Mouse (Mus musculus) kidney, postnatal 14 days (tissue): ENCODE data around the gene Hyou1.
"Not testable (repeated sequence)": the region's sequence is repeated elsewhere in the genome, so short reads cannot be mapped to it uniquely, and the experiment has no call there.

Experiments used
- DNase-seq: peaks from one replicate; pipeline ENCODE4 v3.0.0; 2022; ENCODE audit warnings: mixed read lengths

The Hyou1 gene

DNA sequence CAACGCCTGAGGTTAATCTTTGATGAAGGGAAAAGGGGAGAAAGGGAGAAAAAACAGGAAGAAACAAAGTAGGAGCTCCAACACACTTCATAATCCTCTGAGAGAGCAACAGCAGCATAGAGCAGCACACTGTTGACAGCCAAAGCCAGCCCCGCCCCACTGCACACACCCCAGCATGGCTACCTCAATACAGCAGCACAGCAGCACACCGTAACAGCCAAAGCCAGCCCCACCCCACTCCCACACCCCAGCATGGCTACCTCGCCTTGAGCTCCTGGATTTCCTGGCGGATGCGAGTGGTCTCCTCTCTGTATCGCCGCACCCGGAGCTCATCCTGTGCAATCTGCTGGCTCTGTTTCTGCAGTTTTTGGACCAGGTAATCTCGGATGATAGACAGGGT, 27.0 kb upstream of the Hyou1 start:
- no peak for DNase-seq

- no peak for DNase-seq
Observed at GRCm38 (mm10) chr9:44353142-44353541, 26.1 kb upstream of the Hyou1 start.

GRCm38 (mm10) chr9:44357207-44357606, 22.1 kb upstream of the Hyou1 start:
- peak; percentile 30 for DNase-seq

DNA sequence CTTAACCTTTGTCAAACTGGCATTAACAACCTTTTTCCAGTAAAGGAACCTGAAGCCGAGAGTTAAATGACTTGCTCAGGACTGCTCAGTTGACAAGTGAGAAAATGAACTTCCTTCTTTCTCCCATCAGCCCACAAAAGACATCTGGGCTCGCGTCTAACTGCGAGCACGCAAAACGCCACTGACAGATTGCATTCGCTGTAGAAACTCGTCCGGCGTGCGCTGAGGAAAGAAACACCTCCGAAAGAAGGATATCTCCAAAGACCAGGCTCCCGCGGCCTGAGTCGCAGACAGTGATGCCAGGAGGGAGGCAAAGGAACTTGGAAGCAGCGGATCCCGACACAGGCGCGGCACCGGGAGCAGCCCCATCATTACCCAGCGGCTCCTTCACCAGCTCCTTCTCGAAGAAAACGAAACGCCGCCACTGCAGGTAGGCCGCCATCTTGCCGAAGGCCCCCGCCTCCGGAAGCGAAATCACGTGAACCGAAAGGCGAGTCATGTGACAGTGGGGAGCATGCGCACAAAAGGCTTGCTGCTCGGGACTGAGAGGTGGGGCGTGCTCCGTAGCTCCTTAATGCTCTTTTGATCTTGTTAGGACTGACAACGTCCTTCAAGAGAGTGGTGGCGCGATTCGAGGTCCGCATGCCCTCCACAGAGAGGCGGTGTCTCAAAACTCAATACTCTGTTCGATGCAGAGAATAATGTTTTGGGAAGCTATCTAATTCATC, 17.9 kb upstream of the Hyou1 start, which contains the start of gene Vps11:
TSS of gene Vps11 (minus strand) at position 481 of the 728 bp plus-strand sequence.
- DNase-seq = peak; percentile 97

DNA sequence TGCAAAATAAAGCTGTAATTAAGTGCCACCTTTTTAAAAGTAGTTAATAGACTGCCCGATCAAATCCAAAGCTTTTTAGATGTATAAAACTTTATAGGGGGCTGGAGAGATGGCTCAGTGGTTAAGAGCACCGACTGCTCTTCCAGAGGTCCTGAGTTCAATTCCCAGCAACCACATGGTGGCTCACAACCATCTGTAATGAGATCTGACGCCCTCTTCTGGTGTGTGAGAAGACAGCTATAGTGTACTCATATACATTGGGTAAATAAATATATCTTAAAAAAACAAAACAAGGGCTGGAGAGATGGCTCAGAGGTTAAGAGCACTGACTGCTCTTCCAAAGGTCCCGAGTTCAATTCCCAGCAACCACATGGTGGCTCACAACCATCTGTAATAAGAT, 17.4 kb upstream of the Hyou1 start:
- DNase-seq = not testable (repeated sequence)

DNA sequence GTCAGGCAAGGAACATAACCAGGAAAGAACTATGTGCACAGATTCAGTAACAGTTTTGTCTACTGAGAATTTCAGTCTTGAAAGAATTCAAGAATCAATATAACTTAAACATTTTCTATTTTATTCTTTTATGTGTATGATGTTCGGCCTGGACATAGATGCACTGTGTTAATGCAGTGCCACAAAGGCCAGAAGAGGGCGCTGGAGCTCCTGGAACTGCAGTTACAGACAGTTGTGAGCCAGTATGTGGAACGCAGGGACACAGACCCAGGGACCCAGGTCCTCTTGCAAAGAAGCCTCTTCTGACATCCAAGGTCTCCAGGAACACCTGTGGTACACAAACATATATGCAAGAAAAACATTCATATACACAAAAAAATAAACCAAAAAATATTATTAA, 14.8 kb upstream of the Hyou1 start:
- DNase-seq = peak; percentile 17

GRCm38 (mm10) chr9:44373386-44373785, 5.9 kb upstream of the Hyou1 start:
- no peak for DNase-seq

DNA sequence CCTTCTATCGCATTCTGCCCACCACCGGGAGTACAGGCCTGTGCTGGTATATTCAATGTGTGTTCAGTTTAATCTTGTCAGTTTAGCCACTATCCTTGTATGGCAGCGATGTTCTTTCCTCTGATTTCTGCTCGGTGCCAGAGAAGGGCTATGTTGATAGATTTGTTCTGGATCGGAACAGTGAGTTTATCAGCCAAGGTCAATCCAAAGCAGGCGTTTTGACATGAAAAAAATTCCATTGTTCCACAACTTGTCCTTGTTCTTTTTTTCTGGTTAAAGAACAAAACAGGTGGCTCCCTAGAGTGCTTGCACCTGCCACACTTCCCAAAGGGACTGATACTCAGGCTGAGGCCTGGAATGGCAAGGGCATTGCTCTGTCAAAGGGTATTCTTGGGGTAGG, 3.1 kb upstream of the Hyou1 start:
- DNase-seq = no peak

GRCm38 (mm10) chr9:44377335-44377734, 2.0 kb upstream of the Hyou1 start:
- not testable (repeated sequence) for DNase-seq

DNA sequence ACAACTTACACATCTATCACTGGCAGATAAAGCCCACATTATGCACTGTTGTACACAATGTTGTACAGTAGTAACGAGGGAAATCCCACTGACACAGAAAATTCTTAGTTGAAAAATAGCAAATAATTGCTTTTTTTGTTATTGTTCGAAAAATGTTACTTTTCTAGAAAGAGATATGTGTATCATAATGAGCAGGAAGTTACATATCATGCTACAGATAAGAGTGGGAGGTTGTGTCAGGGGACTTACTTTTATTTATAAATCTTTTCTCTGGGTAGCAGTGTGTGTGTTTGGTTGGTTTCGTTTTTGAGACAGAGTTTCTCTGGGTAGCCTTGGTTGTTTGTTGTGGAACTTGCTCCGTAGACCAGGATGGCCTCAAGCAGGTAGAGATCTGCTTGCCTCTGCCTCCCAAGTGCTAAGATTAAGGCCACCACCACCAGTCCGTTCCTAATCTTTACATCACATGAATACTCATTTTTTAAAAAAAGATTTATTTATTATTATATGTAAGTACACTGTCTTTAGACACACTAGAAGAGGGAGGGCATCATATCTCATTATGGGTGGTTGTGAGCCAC, 1.0 kb upstream of the Hyou1 start:
- DNase-seq = no peak

GRCm38 (mm10) chr9:44379862-44380261, 572 bp downstream of the Hyou1 start:
- no peak for DNase-seq

DNA sequence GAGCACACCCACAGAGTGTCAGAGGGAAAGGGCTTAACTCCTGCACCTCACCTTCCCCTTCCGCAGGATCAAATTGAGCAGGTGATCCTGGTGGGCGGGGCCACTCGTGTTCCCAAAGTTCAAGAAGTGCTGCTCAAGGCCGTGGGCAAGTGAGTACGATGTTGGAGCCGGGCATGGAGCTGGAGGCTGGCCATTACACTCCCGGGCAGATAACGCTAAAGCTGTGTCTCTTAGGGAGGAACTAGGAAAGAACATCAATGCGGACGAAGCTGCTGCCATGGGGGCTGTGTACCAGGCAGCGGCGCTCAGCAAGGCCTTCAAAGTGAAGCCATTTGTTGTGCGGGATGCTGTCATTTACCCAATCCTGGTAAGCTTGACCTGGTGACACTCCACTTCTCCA, 5.3 kb downstream of the Hyou1 start:
- DNase-seq = no peak

DNA sequence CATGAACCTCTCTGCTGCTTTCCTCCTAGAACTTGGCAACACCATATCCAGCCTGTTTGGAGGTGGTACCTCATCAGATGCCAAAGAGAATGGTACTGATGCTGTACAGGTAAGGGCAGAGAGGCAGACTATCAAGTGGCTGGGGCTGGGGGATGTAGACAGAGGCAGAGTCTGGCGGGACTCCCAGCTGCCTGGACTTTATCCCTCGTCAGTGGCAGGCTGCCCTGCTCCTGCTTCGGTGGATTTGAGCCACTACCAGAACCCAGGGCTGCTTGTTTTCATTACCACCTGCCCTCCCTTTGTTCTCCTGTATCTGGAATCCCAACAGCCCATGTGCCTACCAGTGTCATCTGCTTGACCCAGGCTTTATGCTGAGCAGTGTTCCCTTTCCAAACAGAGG, 7.9 kb downstream of the Hyou1 start:
- peak; percentile 34 for DNase-seq

DNA sequence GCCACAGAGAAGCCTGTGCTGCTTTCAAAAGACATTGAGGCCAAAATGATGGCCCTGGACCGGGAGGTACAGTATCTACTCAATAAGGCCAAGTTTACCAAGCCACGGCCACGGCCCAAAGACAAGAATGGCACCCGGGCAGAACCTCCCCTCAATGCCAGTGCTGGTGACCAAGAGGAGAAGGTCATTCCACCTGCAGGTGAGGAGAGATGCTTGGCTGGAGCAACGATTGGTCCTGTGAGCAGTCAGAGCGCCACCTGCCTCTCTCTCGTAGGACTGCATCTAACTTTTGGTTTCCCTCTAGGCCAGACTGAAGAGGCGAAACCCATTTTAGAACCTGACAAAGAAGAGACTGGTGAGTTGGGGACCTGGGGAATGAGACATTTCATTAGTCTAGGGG, 10.0 kb downstream of the Hyou1 start:
- peak; percentile 63 for DNase-seq

DNA sequence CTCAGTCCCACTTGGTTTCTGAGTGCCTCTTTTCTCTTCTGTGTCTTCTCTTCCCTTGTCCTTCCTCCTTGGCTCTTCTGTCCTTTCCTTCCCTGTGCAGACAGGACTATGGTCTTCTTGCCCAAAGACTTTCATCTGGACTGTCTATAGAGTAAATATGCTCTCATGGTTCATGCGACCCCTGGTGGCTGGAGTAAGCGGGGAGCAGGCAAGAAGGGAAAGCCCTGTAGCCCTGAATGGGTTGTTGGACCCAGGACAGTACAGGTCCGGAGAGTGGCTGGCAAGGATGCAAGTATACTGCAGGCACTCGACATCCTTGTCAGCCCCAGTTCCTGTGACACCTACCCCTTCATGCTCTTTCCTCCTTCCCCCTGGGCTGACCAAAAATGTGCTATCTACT, 12.2 kb downstream of the Hyou1 start:
- DNase-seq = peak; percentile 78

- peak; percentile 97 for DNase-seq
Observed at GRCm38 (mm10) chr9:44396684-44397411, 17.6 kb downstream of the Hyou1 start, which contains the start of gene Slc37a4. Gene Slc37a4, plus strand, starts transcription at chr9:44396852.

GRCm38 (mm10) chr9:44398087-44398486, 18.8 kb downstream of the Hyou1 start:
- peak; percentile 88 for DNase-seq

DNA sequence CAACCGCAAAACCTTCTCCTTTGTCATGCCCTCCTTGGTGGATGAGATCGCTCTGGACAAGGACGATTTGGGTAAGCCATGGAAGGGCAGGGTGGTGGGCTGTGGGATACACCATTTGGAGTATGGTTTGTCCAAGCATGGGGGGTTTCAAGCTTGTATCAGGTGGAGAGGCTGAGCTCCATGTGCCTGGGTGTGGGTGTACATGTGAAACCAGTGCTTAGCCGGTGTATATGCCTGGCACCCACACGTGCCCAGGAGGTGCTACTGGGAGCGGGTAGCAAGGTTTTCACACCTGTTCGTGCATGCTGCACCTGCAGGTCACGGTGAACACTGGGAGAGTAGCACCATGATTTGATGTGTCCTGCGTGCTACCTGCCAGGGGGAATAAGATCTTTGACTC, 19.3 kb downstream of the Hyou1 start:
- DNase-seq = no peak

DNA sequence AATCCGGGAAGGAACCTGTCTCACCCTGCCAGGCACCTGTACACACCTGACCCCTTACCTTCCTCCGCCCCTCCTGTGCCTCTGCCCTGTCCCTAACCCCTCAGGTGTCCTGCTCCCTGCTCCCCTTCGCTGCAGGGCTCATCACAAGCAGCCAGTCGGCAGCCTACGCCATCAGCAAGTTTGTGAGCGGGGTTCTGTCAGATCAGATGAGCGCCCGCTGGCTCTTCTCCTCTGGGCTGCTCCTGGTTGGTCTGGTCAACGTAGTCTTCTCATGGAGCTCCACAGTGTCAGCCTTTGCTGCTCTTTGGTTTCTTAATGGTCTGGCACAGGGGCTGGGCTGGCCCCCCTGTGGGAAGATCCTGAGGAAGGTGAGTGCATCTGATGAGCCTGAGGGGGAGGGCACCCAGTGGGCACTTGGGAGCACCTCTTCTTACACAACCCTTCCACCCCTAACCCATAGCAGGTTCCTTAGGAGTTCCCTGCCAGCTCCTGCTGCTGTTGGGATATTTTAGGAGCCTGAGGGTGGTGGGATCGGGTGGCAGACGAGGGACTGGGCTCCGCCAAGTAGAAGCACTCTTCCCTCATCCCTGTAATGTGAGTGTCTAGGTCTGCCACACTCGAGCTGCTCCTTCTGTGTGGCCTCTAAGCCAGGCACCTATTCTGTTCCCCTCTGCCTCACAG, 20.0 kb downstream of the Hyou1 start:
- DNase-seq = no peak

GRCm38 (mm10) chr9:44399795-44400114, 20.5 kb downstream of the Hyou1 start:
- peak; percentile 33 for DNase-seq

DNA sequence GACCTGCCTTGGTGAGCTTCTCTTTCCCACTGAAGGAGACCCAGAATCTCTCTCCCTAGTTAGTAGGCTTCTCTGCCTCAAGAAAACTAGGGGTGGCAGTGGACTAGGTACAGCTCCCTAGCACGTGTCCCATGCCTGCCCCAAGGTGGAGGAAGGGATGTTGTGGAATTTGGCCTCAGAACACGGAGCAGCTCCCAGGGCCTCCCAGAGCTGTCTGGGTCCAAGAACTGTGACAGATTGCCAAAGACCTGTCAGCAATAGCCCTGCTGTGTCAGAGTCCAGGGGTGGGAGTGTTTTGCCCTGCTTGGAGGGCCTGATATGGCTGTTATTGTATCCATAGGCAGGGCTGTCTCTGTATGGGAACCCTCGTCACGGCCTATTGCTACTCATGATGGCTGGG, 21.8 kb downstream of the Hyou1 start:
- DNase-seq = peak; percentile 82

- DNase-seq = no peak
Observed at GRCm38 (mm10) chr9:44405011-44405410, 25.7 kb downstream of the Hyou1 start.
